Mouse (Mus musculus): ENCODE measurements around the gene Rbbp5. TPM values are rescaled to one million over a fixed set of nuclear protein-coding genes. Genes with fewer than 3 reads are reported as not detected.
A peak's percentile ranks its signal among the peaks of the same experiment; 100 is the strongest.
"Not testable (repeated sequence)": the region's sequence is repeated elsewhere in the genome, so short reads cannot be mapped to it uniquely, and the experiment has no call there.

Gene Rbbp5
- total RNA-seq (2021): 10 to 100 TPM; 33.6 to 39.9 TPM
- long read RNA-seq, experiment 1, partial matches to known transcripts: 0 of 6 reads
- long read RNA-seq, experiment 1, other reads (novel, unspliced or antisense): 3 of 6 reads
- long read RNA-seq, experiment 2, partial matches to known transcripts: 1 of 9 reads
- long read RNA-seq, experiment 2, other reads (novel, unspliced or antisense): 6 of 9 reads

DNA sequence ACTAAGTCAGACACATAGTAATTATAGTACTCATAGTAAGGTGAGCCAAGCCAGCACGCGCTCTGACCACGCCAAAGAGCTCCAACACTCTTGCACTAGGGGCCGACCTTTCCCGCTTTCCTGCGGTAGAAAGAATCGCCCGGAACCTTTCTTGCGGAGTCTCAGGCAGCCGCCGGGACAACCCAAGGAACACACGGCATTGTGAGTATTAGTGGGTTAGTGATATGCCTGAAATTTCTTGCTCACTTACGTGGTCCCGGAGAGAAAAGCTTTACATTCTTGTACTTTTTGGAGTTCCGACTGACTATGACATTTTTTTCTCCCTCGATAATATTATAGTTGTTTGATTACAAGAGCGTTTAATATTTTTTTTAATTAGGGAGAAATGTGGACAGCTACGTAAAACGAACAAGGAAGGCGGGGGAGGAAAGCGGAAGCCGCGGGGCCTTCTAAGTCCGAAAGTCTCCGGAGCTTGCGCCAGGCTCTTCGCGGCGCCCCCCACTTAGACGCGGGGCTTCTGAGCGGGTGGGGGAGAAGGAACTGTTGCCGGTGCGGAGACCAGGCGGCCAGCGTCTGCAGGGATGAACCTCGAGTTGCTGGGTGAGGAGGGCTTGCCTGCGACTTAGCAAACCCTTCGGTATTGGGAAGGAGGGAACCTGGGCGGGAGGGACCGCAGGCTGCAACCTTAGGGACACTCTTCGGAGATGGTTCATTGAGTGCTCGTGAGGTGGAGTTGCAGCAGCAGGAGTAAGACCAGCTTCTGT is at the start of gene Rbbp5:
TSS of gene Rbbp5 (plus strand) at position 438 of the 764 bp plus-strand sequence.
- DNase-seq (ENCODE audit: low spot score in 2 of 2): peak; percentile 67 to 75

DNA sequence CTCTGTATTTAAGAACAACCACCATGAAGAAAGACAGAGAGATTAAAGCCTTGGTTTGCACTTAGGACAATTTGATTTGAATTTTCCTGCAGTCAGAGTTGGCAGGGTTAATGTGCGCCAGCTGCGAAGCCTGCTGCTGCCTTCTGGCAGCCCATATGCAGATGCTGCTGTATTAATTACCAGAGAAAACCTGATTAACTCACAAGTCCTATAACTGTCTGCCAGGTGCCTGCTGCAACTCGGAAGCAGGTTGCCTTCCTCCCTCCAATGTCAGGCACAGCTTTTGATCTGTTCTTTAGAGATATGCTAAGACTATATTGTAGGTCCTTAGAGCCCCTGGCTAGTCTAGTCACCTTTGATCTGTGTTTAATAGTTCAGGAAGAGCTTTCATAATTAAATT is 46.3 kb upstream of the Rbbp5 start:
- DNase-seq (ENCODE audit: low spot score in 2 of 2): no peak

GRCm38 (mm10) chr1:132431716-132432115 is 45.4 kb upstream of the Rbbp5 start:
- DNase-seq (ENCODE audit: low spot score in 2 of 2): no peak

DNA sequence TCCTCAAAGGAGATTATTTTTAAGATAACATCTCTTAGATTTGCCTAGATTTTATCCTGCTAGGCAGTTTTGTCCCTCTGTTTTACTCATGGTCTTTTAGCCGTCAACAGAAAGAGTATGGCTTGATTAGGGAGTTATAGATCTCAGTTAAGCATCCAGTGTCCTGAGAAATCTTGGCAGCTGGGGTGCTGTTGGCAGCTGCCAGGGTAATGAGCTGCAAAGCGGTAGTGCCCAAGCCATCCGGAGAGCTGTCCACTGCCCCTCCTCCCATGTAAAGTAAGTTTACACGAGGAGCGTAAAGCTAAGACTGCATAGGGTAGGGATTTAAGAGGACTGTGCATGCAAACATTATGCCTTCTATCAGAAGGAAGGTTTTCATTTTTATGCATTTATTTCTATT is 43.8 kb upstream of the Rbbp5 start:
- DNase-seq (ENCODE audit: low spot score in 2 of 2): no peak

GRCm38 (mm10) chr1:132434032-132434431 is 43.1 kb upstream of the Rbbp5 start:
- DNase-seq (ENCODE audit: low spot score in 2 of 2): no peak

- DNase-seq (ENCODE audit: low spot score in 2 of 2): no peak
These were observed 40.7 kb upstream of the Rbbp5 start for GRCm38 (mm10) chr1:132436320-132436958.

DNA sequence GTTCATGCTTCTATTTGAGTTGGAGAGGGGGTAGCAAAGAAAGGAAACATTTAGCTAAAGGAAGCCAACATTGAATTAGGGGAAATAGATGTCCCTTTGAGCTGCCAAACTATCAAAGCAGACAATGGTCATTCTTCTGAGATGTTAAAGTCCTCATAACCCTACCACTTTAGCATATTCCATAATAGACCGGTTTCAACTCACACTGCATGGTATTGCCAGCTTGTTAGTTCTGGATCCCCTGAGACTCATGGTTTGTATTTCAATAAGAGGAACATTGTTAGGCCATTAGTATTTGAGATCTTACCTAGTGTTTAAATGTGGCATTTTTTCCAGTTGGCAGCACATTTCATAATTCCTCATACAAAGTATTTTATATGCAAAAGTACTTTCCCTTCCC is 40.2 kb upstream of the Rbbp5 start:
- DNase-seq (ENCODE audit: low spot score in 2 of 2): no peak

DNA sequence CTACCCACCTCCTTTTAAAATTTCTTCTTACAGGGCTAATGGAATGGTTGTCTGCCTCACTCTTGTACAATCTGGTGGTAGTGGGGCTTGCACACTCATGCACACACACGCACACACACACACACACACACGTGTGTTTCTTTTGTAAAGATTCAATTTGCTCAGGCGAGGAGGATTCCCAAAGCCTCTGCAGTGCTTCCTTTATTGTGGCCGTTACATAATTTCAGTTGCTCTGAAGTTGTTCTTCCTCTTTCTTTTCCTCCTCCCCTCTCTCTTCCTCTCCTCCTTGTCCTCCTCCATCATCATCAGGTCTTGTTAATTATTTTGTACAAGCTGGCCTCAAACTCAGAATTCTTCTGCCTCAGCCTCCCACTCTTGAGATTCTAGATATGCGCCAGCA is 39.8 kb upstream of the Rbbp5 start:
- DNase-seq (ENCODE audit: low spot score in 2 of 2): no peak

GRCm38 (mm10) chr1:132440896-132441435 is 36.2 kb upstream of the Rbbp5 start:
- DNase-seq (ENCODE audit: low spot score in 2 of 2): no peak

GRCm38 (mm10) chr1:132449742-132450141 is 27.4 kb upstream of the Rbbp5 start:
- DNase-seq (ENCODE audit: low spot score in 2 of 2): no peak

DNA sequence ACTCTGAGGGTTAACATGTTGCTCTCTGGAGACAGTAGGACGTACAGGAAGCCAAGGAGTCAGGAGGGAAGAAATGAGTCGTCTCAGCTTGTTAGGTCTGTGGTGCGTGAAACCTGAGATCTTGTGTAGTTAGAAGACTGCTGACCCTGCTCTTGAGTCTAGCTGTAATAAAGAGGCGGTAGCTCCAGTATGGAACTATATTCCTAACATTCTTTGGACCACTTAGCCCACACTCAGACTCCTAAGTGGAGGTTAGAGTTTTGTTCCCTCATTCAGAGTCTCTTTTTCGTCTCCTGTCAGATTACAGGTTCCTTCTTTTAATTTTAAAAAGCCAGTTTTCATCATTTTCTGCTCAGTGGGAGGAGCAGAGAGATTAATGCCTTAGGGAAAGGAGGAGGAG is 12.5 kb upstream of the Rbbp5 start:
- no peak for DNase-seq (ENCODE audit: low spot score in 2 of 2)

- DNase-seq (ENCODE audit: low spot score in 2 of 2): peak; percentile 9 to 11
These were observed 8.2 kb upstream of the Rbbp5 start for GRCm38 (mm10) chr1:132468926-132469325.

- DNase-seq (ENCODE audit: low spot score in 2 of 2): no peak
These were observed 7.6 kb upstream of the Rbbp5 start for GRCm38 (mm10) chr1:132469519-132469918.

GRCm38 (mm10) chr1:132470031-132470430 is 7.1 kb upstream of the Rbbp5 start:
- DNase-seq (ENCODE audit: low spot score in 2 of 2): not testable (repeated sequence)

GRCm38 (mm10) chr1:132471032-132471431 is 6.1 kb upstream of the Rbbp5 start:
- no peak for DNase-seq (ENCODE audit: low spot score in 2 of 2)

DNA sequence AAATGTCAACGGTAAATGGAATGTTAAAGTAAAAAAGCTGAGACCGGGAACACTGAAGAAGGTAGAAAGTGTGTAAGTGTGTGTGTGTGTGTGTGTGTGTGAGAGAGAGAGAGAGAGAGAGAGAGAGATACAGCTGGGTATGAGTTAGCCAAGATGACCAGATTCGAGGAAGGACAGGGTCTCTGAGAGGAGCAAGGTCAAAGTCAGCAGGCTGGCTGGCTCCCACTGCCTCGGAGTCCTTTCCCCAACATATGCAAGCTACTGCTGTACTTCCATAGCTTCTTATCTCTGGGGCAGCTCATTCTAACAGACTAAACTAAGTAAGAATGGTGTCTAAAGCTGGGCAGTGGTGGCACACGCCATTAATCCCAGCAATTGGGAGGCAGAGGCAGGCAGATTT is 5.7 kb upstream of the Rbbp5 start:
- no peak for DNase-seq (ENCODE audit: low spot score in 2 of 2)

DNA sequence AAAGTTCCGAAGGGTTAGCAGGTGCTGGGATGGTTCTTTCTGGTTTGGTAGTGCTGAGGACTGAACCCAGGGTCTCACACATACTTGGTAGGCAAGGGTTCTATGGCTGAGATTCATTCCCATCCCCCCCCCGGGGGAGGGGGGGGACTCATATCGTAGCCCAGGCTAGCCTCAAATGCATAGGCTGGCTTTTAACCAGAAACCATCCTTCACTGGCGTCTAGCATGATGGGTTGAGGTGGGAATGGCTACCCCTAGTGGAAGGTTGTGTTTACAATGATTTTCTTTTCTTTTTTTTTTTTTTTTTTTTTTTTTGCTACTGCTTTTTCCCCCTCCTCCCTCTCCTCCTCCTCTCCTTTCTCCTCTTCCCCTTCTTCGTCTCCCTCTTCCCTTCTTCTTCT is 4.6 kb upstream of the Rbbp5 start:
- DNase-seq (ENCODE audit: low spot score in 2 of 2): no peak

DNA sequence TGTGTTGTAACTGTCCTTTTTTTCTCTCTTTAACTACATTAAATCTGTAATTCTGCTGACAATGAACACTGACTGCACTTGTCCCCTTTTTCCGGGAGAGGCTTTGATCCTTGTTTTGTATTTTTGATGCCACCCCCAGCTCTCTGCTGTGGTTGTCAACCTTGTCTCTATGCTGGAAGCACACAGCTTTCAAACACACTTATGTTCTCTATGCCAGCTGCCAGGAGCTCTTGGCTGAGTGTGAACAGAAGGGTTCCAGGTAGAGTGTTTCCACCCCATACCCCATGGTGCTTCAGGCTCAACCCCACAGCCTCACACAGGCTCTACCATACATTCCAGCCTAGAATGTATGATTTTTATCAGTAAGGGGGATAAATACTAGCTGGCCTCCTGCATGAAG is 2.7 kb upstream of the Rbbp5 start:
- DNase-seq (ENCODE audit: low spot score in 2 of 2): no peak

DNA sequence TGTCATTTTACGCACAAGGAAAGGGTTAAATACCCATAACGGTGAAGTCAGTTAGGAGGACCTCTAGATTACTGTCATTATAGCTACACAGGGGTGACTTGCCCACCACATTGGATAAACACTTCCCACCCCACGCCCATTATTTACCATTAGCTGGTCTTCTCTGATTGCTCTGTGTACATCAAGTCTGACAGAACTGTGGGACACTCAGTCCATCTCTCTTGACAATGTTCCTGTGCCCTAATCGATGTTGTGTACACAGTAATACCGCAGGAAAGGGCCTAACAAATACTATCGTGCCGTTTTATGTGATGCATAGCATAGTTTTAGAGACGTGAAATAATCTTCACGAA is 614 bp upstream of the Rbbp5 start:
- DNase-seq (ENCODE audit: low spot score in 2 of 2): no peak

- DNase-seq (ENCODE audit: low spot score in 2 of 2): no peak
These were observed 2.3 kb downstream of the Rbbp5 start for GRCm38 (mm10) chr1:132479438-132479837.

GRCm38 (mm10) chr1:132481619-132482018 is 4.5 kb downstream of the Rbbp5 start:
- no peak for DNase-seq (ENCODE audit: low spot score in 2 of 2)

GRCm38 (mm10) chr1:132483234-132483633 is 6.1 kb downstream of the Rbbp5 start:
- DNase-seq (ENCODE audit: low spot score in 2 of 2): no peak

All from adrenal gland, postnatal 4 days (tissue).